Mouse (Mus musculus) brown adipose tissue, adult 24 weeks (tissue): ENCODE results near the gene Fndc1. TPM values are rescaled to one million over a fixed set of nuclear protein-coding genes. Genes with fewer than 3 reads are reported as not detected.

Experiments used
- H3K27ac ChIP-seq: fragments of 200-500 bp; replicated peaks from 2 replicates; pipeline ENCODE4 v1.5.1; 2012; ENCODE audit warnings: low read depth, mild to moderate bottlenecking, low read length
- H3K4me1 ChIP-seq: fragments of 200-500 bp; 2 replicates; pipeline ENCODE4 v1.6.1; 2012; ENCODE audit warnings: low read length, mixed read lengths; ENCODE audit not compliant: control insufficient read depth, insufficient read depth, insufficient read length
- H3K4me3 ChIP-seq: fragments of 200-500 bp; 2 replicates; pipeline ENCODE4 v1.5.1; 2012; ENCODE audit warnings: low read depth, mild to moderate bottlenecking, low read length, moderate library complexity; ENCODE audit not compliant: insufficient read depth
- polyA plus RNA-seq: library from polyadenylated mRNA; stranded (reverse); fragments of >200 nt; gene quantifications from 2 replicates; pipeline ENCODE4 v1.2.4, GENCODE M21; 2012; ENCODE audit not compliant: missing spikeins, insufficient read depth, insufficient read length

The Fndc1 gene
- polyA plus RNA-seq, 1 experiment: 16.9 TPM

GRCm38 (mm10) chr17:7851527-7851926, 24.4 kb upstream of the Fndc1 start:
- H3K4me3 ChIP-seq: no peak overlapping the region
- no peak overlapping the region for H3K27ac ChIP-seq
- H3K4me1 ChIP-seq: no peaks in the 10 kb centered on the region

- Histone ChIP-seq H3K4me1 (no peaks in the 10 kb centered on the region), H3K4me3 (no peak overlapping the region), H3K27ac (no peak overlapping the region)
Observed at GRCm38 (mm10) chr17:7850246-7850645, 23.1 kb upstream of the Fndc1 start.

- H3K27ac ChIP-seq: no peak overlapping the region
- no peak overlapping the region for H3K4me3 ChIP-seq
- no peaks in the 10 kb centered on the region for H3K4me1 ChIP-seq
Observed at GRCm38 (mm10) chr17:7840505-7841290, 13.6 kb upstream of the Fndc1 start.

- Histone ChIP-seq H3K4me3 (peak overlapping the region; percentile 35), H3K27ac (no peak overlapping the region), H3K4me1 (0 out of 2 replicates have a peak, but pooled peaks cover 2% of the 10 kb centered on the region)
Observed at GRCm38 (mm10) chr17:7827586-7827985, 484 bp upstream of the Fndc1 start.

- Histone ChIP-seq H3K4me3 (peak overlapping the region; percentile 3; the same call in 1 of the 2 replicates), H3K4me1 (0 out of 2 replicates have a peak, but pooled peaks cover 2% of the 10 kb centered on the region), H3K27ac (no peak overlapping the region)
Observed at GRCm38 (mm10) chr17:7825416-7825815, 1.7 kb downstream of the Fndc1 start.

GRCm38 (mm10) chr17:7821553-7822186, 5.4 kb downstream of the Fndc1 start:
- Histone ChIP-seq H3K27ac (no peak overlapping the region), H3K4me1 (no peaks in the 10 kb centered on the region), H3K4me3 (no peak overlapping the region)

- H3K4me3 ChIP-seq: no peak overlapping the region
- no peak overlapping the region for H3K27ac ChIP-seq
- no peaks in the 10 kb centered on the region for H3K4me1 ChIP-seq
Observed at GRCm38 (mm10) chr17:7820176-7820575, 6.9 kb downstream of the Fndc1 start.

GRCm38 (mm10) chr17:7816602-7817001, 10.5 kb downstream of the Fndc1 start:
- Histone ChIP-seq H3K27ac (no peak overlapping the region), H3K4me1 (no peaks in the 10 kb centered on the region)

GRCm38 (mm10) chr17:7814433-7814832, 12.7 kb downstream of the Fndc1 start:
- no peak overlapping the region for H3K27ac ChIP-seq
- H3K4me3 ChIP-seq: no peak overlapping the region

More at GRCm38 (mm10) chr17:7816602-7817001, 10.5 kb downstream of the Fndc1 start:
- no peak overlapping the region for H3K4me3 ChIP-seq

GRCm38 (mm10) chr17:7808043-7808442, 19.1 kb downstream of the Fndc1 start:
- Histone ChIP-seq H3K4me3 (no peak overlapping the region), H3K27ac (no peak overlapping the region), H3K4me1 (no peaks in the 10 kb centered on the region; the same call in 1 of the 2 replicates)

More at GRCm38 (mm10) chr17:7814433-7814832, 12.7 kb downstream of the Fndc1 start:
- no peaks in the 10 kb centered on the region for H3K4me1 ChIP-seq

- Histone ChIP-seq H3K27ac (no peak overlapping the region), H3K4me3 (no peak overlapping the region), H3K4me1 (no peaks in the 10 kb centered on the region; the same call in 1 of the 2 replicates)
Observed at GRCm38 (mm10) chr17:7805105-7805504, 22.0 kb downstream of the Fndc1 start.

- Histone ChIP-seq H3K4me3 (no peak overlapping the region), H3K27ac (no peak overlapping the region), H3K4me1 (no peaks in the 10 kb centered on the region; the same call in 1 of the 2 replicates)
Observed at GRCm38 (mm10) chr17:7802483-7802882, 24.6 kb downstream of the Fndc1 start.

- Histone ChIP-seq H3K27ac (no peak overlapping the region), H3K4me1 (no peaks in the 10 kb centered on the region), H3K4me3 (no peak overlapping the region)
Observed at GRCm38 (mm10) chr17:7799894-7800293, 27.2 kb downstream of the Fndc1 start.

- no peak overlapping the region for H3K4me3 ChIP-seq
- H3K27ac ChIP-seq: no peak overlapping the region
- H3K4me1 ChIP-seq: no peaks in the 10 kb centered on the region
Observed at GRCm38 (mm10) chr17:7795584-7795983, 31.5 kb downstream of the Fndc1 start.

GRCm38 (mm10) chr17:7795168-7795567, 31.9 kb downstream of the Fndc1 start:
- Histone ChIP-seq H3K4me1 (no peaks in the 10 kb centered on the region), H3K4me3 (no peak overlapping the region), H3K27ac (no peak overlapping the region)

GRCm38 (mm10) chr17:7794093-7794492, 33.0 kb downstream of the Fndc1 start:
- Histone ChIP-seq H3K27ac (no peak overlapping the region), H3K4me1 (no peaks in the 10 kb centered on the region), H3K4me3 (no peak overlapping the region)
